Mouse (Mus musculus) neural tube, embryonic 15.5 days (tissue): Measurements from ENCODE around the gene Gm10762. TPM values are rescaled to one million over a fixed set of nuclear protein-coding genes. Genes with fewer than 3 reads are reported as not detected.
A peak's percentile ranks its signal among the peaks of the same experiment; 100 is the strongest.

Source experiments
- ATAC-seq: fragments of 200-750 bp; cut with Nextera tagmentation; 2 replicates; pipeline ENCODE4 v1.8.0; 2017; ENCODE audit warnings: mild to moderate bottlenecking, moderate TSS enrichment, moderate library complexity; ENCODE audit not compliant: low FRiP score
- H3K27ac ChIP-seq: fragments of 300-500 bp; sonication (generic); replicated peaks from 2 replicates; pipeline ENCODE4 v1.5.1; 2015; ENCODE audit warnings: mild to moderate bottlenecking, inconsistent platforms
- H3K27me3 ChIP-seq: fragments of 300-500 bp; sonication (generic); replicated peaks from 2 replicates; pipeline ENCODE4 v1.6.1; 2015; ENCODE audit warnings: inconsistent platforms
- H3K36me3 ChIP-seq: fragments of 300-500 bp; sonication (generic); 2 replicates; pipeline ENCODE4 v1.6.1; 2015; ENCODE audit warnings: inconsistent platforms
- H3K4me1 ChIP-seq: fragments of 300-500 bp; sonication (generic); 2 replicates; pipeline ENCODE4 v1.6.1; 2015; ENCODE audit warnings: inconsistent platforms
- H3K4me2 ChIP-seq: fragments of 300-500 bp; sonication (generic); 2 replicates; pipeline ENCODE4 v1.6.1; 2015; ENCODE audit warnings: inconsistent platforms, mild to moderate bottlenecking, moderate library complexity
- H3K4me3 ChIP-seq: fragments of 300-500 bp; sonication (generic); replicated peaks from 2 replicates; pipeline ENCODE4 v1.5.1; 2015; ENCODE audit warnings: mild to moderate bottlenecking, inconsistent platforms
- H3K9ac ChIP-seq: fragments of 300-500 bp; sonication (generic); replicated peaks from 2 replicates; pipeline ENCODE4 v1.6.1; 2015; ENCODE audit warnings: mild to moderate bottlenecking, inconsistent platforms
- H3K9me3 ChIP-seq: fragments of 300-500 bp; sonication (generic); replicated peaks from 2 replicates; pipeline ENCODE4 v1.6.1; 2016; ENCODE audit warnings: inconsistent platforms
- whole genome bisulfite sequencing: fragments of 180-500 bp; shearing (Covaris S2); methylation state at CpG from one replicate; pipeline ENCODE4 v1.1.7; 2015; ENCODE audit warnings: mixed read lengths; 5-methylcytosine and 5-hydroxymethylcytosine counted together
- microRNA-seq: library from miRNA; unstranded; fragments of <30 nt; microRNA quantifications from one replicate; pipeline ENCODE4, GENCODE M21; 2017
- polyA plus RNA-seq: library from polyadenylated mRNA; unstranded; fragments of >200 nt; fragmentation: Nextera tagmentation; extraction: Ambion mirVana; gene quantifications from 2 replicates; pipeline ENCODE4 v1.2.1, GENCODE M21; 2015

The Gm10762 gene
- polyA plus RNA-seq, 1 experiment from 2014 or later, result 18.9 TPM

GRCm38 (mm10) chr2:128954186-128954585 is 13.3 kb downstream of the Gm10762 start:
- Histone ChIP-seq H3K4me1 (no peaks in the 10 kb centered on the region), H3K4me3 (no peak overlapping the region), H3K36me3 (no peaks in the 10 kb centered on the region), H3K27me3 (no peaks in the 10 kb centered on the region), H3K27ac (no peak overlapping the region), H3K9ac (no peak overlapping the region), H3K9me3 (no peaks in the 10 kb centered on the region), H3K4me2 (no peak overlapping the region)
- no peak for ATAC-seq

- no peak for ATAC-seq
- no peak overlapping the region for H3K4me2 ChIP-seq
- no peaks in the 10 kb centered on the region for H3K36me3 ChIP-seq
- WGBS, result 38% methylated on average over 6 of the region's 6 CpGs
- peaks cover 3% of the 10 kb centered on the region; the same call in 1 of the 2 replicates for H3K4me1 ChIP-seq
- no peak overlapping the region for H3K9ac ChIP-seq
- no peak overlapping the region for H3K4me3 ChIP-seq
- no peaks in the 10 kb centered on the region for H3K9me3 ChIP-seq
- peaks cover 5% of the 10 kb centered on the region; the same call in 1 of the 2 replicates for H3K27me3 ChIP-seq
- no peak overlapping the region for H3K27ac ChIP-seq
These were observed 19.4 kb downstream of the Gm10762 start for GRCm38 (mm10) chr2:128947962-128948588.

- H3K9me3 ChIP-seq, result no peaks in the 10 kb centered on the region
- ATAC-seq, result peak; percentile 94
- WGBS, result 1% methylated on average over 65 of the region's 65 CpGs
- H3K27me3 ChIP-seq, result peaks cover 5% of the 10 kb centered on the region; the same call in 1 of the 2 replicates
- peak within 1 kb of the TSS; percentile 85 for H3K4me3 ChIP-seq
- H3K4me1 ChIP-seq, result peaks cover 12% of the 10 kb centered on the region
- H3K4me2 ChIP-seq, result peak within 1 kb of the TSS; percentile 81
- H3K9ac ChIP-seq, result peak within 1 kb of the TSS; percentile 74
- peak within 1 kb of the TSS; percentile 90 for H3K27ac ChIP-seq
- H3K36me3 ChIP-seq, result 0 out of 2 replicates have a peak, but pooled peaks cover 2% of the 10 kb centered on the region
These were observed 23.7 kb downstream of the Gm10762 start, which contains the start of gene Zc3h8 for GRCm38 (mm10) chr2:128943538-128944528. TSS of gene Zc3h8 (minus strand) at chr2:128944077.

- no peak overlapping the region for H3K9ac ChIP-seq
- H3K4me1 ChIP-seq, result peaks cover 9% of the 10 kb centered on the region
- H3K9me3 ChIP-seq, result no peaks in the 10 kb centered on the region
- H3K27ac ChIP-seq, result no peak overlapping the region
- WGBS, result 92% methylated on average over 3 of the region's 3 CpGs
- H3K4me2 ChIP-seq, result no peak overlapping the region
- peaks cover 25% of the 10 kb centered on the region; the same call in 1 of the 2 replicates for H3K36me3 ChIP-seq
- ATAC-seq, result no peak
- no peaks in the 10 kb centered on the region for H3K27me3 ChIP-seq
- H3K4me3 ChIP-seq, result no peak overlapping the region
These were observed 31.3 kb downstream of the Gm10762 start for GRCm38 (mm10) chr2:128936256-128936655.

GRCm38 (mm10) chr2:128930704-128931103 is 36.8 kb downstream of the Gm10762 start:
- Histone ChIP-seq H3K9ac (no peak overlapping the region), H3K27me3 (no peaks in the 10 kb centered on the region), H3K36me3 (peaks cover 42% of the 10 kb centered on the region), H3K4me3 (no peak overlapping the region), H3K4me1 (no peaks in the 10 kb centered on the region), H3K9me3 (no peaks in the 10 kb centered on the region), H3K4me2 (no peak overlapping the region), H3K27ac (no peak overlapping the region)
- no peak for ATAC-seq

- H3K9ac ChIP-seq, result no peak overlapping the region
- no peak overlapping the region for H3K4me3 ChIP-seq
- ATAC-seq, result no peak
- no peak overlapping the region for H3K4me2 ChIP-seq
- no peaks in the 10 kb centered on the region for H3K9me3 ChIP-seq
- WGBS, result 80% methylated on average over 3 of the region's 3 CpGs
- H3K27ac ChIP-seq, result no peak overlapping the region
- H3K27me3 ChIP-seq, result no peaks in the 10 kb centered on the region
- H3K36me3 ChIP-seq, result peaks cover 46% of the 10 kb centered on the region
- H3K4me1 ChIP-seq, result no peaks in the 10 kb centered on the region
These were observed 39.1 kb downstream of the Gm10762 start for GRCm38 (mm10) chr2:128928446-128928845.

- no peaks in the 10 kb centered on the region for H3K4me1 ChIP-seq
- WGBS, result 93% methylated on average over 4 of the region's 4 CpGs
- H3K36me3 ChIP-seq, result peaks cover 23% of the 10 kb centered on the region
- no peak overlapping the region for H3K27ac ChIP-seq
- no peaks in the 10 kb centered on the region for H3K9me3 ChIP-seq
- no peaks in the 10 kb centered on the region for H3K27me3 ChIP-seq
- H3K4me2 ChIP-seq, result no peak overlapping the region
- no peak for ATAC-seq
- H3K4me3 ChIP-seq, result no peak overlapping the region
- H3K9ac ChIP-seq, result no peak overlapping the region
These were observed 42.7 kb downstream of the Gm10762 start for GRCm38 (mm10) chr2:128924799-128925198.

Small RNAs within 50 kb of the gene (microRNA-seq; reads per million reads assigned to microRNA genes)
- not detected for gene Gm22859

Other genes starting within 250 kb of the Gm10762 start
- gene Tmem87b, start 149.6 kb downstream of the Gm10762 start, polyA plus RNA-seq, result 37.4 and 37.6 TPM in 2 replicates
- gene Fbln7, start 104.7 kb downstream of the Gm10762 start, polyA plus RNA-seq, result 3.4 and 4.2 TPM in 2 replicates
- gene Zc3h8, start 23.6 kb downstream of the Gm10762 start, polyA plus RNA-seq, result 11.5 and 12.6 TPM in 2 replicates
- 2.7 and 3.7 TPM in 2 replicates for gene Zc3h6, start 323 bp downstream of the Gm10762 start, polyA plus RNA-seq
- gene Vinac1, start 80.4 kb upstream of the Gm10762 start, polyA plus RNA-seq, result 0.68 and 0.86 TPM in 2 replicates
- gene Ttl, start 98.2 kb upstream of the Gm10762 start, polyA plus RNA-seq, result 37.2 and 45.4 TPM in 2 replicates
- 14.5 and 20.4 TPM in 2 replicates for gene Polr1b, start 133.3 kb upstream of the Gm10762 start, polyA plus RNA-seq
- gene Chchd5, start 162.0 kb upstream of the Gm10762 start, polyA plus RNA-seq, result 22.6 and 23.6 TPM in 2 replicates
- gene Slc20a1, start 231.0 kb upstream of the Gm10762 start, polyA plus RNA-seq, result 48.2 and 48.9 TPM in 2 replicates